In the genomic region with DNA sequence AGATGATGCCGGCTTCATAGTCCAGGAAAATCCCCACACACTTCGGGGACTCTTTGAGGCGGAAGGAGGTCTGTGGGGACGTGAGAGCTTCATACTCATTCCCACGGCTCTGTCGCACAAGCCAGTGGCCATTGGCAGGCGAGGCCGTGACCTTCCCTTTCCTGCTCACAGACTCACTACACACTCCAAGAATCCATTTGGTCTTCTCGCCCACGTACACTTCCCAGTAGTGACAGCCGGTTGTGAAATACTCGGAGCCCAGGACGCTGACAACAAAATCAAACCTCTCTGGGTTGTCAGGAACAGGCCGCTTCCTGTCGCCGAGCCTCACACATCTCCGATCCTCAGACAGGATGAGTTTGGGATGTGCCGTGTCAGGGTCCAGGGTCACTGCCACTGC, we compare ENCODE assay signal across 14 mouse cellular contexts. TPM values are rescaled to one million over a fixed set of nuclear protein-coding genes. Genes with fewer than 3 reads are reported as not detected.
A peak's percentile ranks its signal among the peaks of the same experiment; 100 is the strongest.
DNase-seq lines count a peak whose midpoint lies in the region; ATAC-seq and TF ChIP-seq lines count a peak whose summit lies in the region.
"Had no signal": no experiment of that assay in that cellular context is flagged by ENCODE, and none has a peak within 500 bp of the region (broad histone marks: within the 10 kb centered on the region; RNA-seq: fewer than 3 reads in every experiment).

No protein-coding gene starts in this region.

- TF ChIP-seq POLR2A in spleen, adult 2 months (IDR thresholded peaks at IDR 0.05; ENCODE audit: low read depth, low read length), result no peak

- 0 out of 2 replicates have a peak overlapping the region, but pooled peaks have one; percentile 13 for H3K9ac ChIP-seq in intestine, embryonic 16.5 days (ENCODE audit: low read depth, low read length)
- no peak overlapping the region for H3K9ac ChIP-seq in intestine, embryonic 15.5 days
- H3K9ac ChIP-seq: forebrain, embryonic 12.5 days; limb, embryonic 13.5 days had no signal

- no peaks in the 10 kb centered on the region for H3K36me3 ChIP-seq in intestine, embryonic 16.5 days (ENCODE audit: control insufficient read depth, insufficient read depth, low read length)
- H3K36me3 ChIP-seq in intestine, embryonic 15.5 days, result no peaks in the 10 kb centered on the region
- no peaks in the 10 kb centered on the region for H3K36me3 ChIP-seq in spleen, adult 2 months (ENCODE audit: control insufficient read depth, insufficient read depth, low read length)
- H3K36me3 ChIP-seq: forebrain, embryonic 12.5 days; limb, embryonic 13.5 days had no signal

- WGBS in intestine, embryonic 16.5 days, result 63% methylated on average over 18 of the region's 18 CpGs
- 63% methylated on average over 18 of the region's 18 CpGs for WGBS in intestine, embryonic 15.5 days
- WGBS in spleen, adult 2 months, result 88% methylated on average over 18 of the region's 18 CpGs

- no peak for ATAC-seq in intestine, embryonic 16.5 days
- ATAC-seq in intestine, embryonic 15.5 days, result no peak

- H3K4me1 ChIP-seq in intestine, embryonic 16.5 days (ENCODE audit: control insufficient read depth, insufficient read depth, low read length), result no peaks in the 10 kb centered on the region; the same call in 1 of the 2 replicates
- H3K4me1 ChIP-seq in intestine, embryonic 15.5 days (replicated peaks), result no peaks in the 10 kb centered on the region
- H3K4me1 ChIP-seq in spleen, adult 2 months (ENCODE audit: control insufficient read depth, insufficient read depth, insufficient read length), result peaks cover 18% of the 10 kb centered on the region

- H3K4me2 ChIP-seq in intestine, embryonic 16.5 days (ENCODE audit: low read depth, low read length), result no peak overlapping the region
- H3K4me2 ChIP-seq in intestine, embryonic 15.5 days (replicated peaks), result no peak overlapping the region
- H3K4me2 ChIP-seq: forebrain, embryonic 12.5 days; limb, embryonic 13.5 days had no signal

- H3K9me3 ChIP-seq in intestine, embryonic 16.5 days (ENCODE audit: control insufficient read depth, low read length), result no peaks in the 10 kb centered on the region
- no peaks in the 10 kb centered on the region for H3K9me3 ChIP-seq in intestine, embryonic 15.5 days
- H3K9me3 ChIP-seq: forebrain, embryonic 12.5 days; limb, embryonic 13.5 days had no signal

- no peak for DNase-seq in spleen, adult 2 months (ENCODE audit: low read depth in 1 of 2, low spot score in 2 of 2)
- DNase-seq in spleen, postnatal 4 days (ENCODE audit: low spot score in 2 of 2), result no peak
- DNase-seq in heart, postnatal 36 days, result peak; percentile 20 to 40
- DNase-seq in right cerebral cortex, postnatal 25 days, result no peak
- DNase-seq in embryo, embryonic 10 days (ENCODE audit: low spot score), result no peak
- DNase-seq: cerebellum, postnatal 25 days; thymus, postnatal 14 days had no signal

- peak overlapping the region; percentile 21; the same call in 1 of the 2 replicates for H3K27ac ChIP-seq in intestine, embryonic 16.5 days (ENCODE audit: low read length)
- no peak overlapping the region for H3K27ac ChIP-seq in intestine, embryonic 15.5 days
- peak overlapping the region; percentile 24; the same call in 1 of the 2 replicates for H3K27ac ChIP-seq in spleen, adult 2 months (ENCODE audit: insufficient read depth, low read length)
- H3K27ac ChIP-seq: forebrain, embryonic 12.5 days; limb, embryonic 13.5 days; macrophage had no signal

- no peak for TF ChIP-seq CTCF in spleen, adult 2 months (IDR thresholded peaks at IDR 0.05; ENCODE audit: extremely low read depth, insufficient read depth, insufficient read length, insufficient replicate concordance)

- 0 out of 2 replicates have a peak, but pooled peaks cover 2% of the 10 kb centered on the region for H3K27me3 ChIP-seq in intestine, embryonic 16.5 days (replicated peaks; ENCODE audit: control insufficient read depth, insufficient read depth, low read length)
- H3K27me3 ChIP-seq in intestine, embryonic 15.5 days (replicated peaks), result no peaks in the 10 kb centered on the region
- H3K27me3 ChIP-seq in spleen, adult 2 months (ENCODE audit: control insufficient read depth, insufficient read depth, low read length), result no peaks in the 10 kb centered on the region
- H3K27me3 ChIP-seq: limb, embryonic 13.5 days had no signal

- intact Hi-C loops in heart, postnatal 36 days (cut with DNase I), result loop anchor here (2.0 to 10.0 kb wide), 3 partner anchors 54 to 556 kb away; partner anchors contain the start of genes AU022252, Foxj3, Frg2f1 and Hivep3

- no peak overlapping the region for H3K4me3 ChIP-seq in intestine, embryonic 16.5 days (ENCODE audit: low read length)
- no peak overlapping the region for H3K4me3 ChIP-seq in intestine, embryonic 15.5 days (replicated peaks)
- no peak overlapping the region for H3K4me3 ChIP-seq in spleen, adult 2 months (ENCODE audit: extremely low read depth, insufficient read depth, insufficient read length)
- H3K4me3 ChIP-seq: forebrain, embryonic 12.5 days; limb, embryonic 13.5 days had no signal

RNA-seq across cellular contexts. Expression of gene Zfp691, which starts 4.3 kb away (rescaled TPM):
- 4.3 and 5.0 TPM in 2 replicates for polyA plus RNA-seq in intestine, embryonic 16.5 days (2015; fragmentation: Nextera tagmentation; extraction: Ambion mirVana)
- 5.2 and 6.6 TPM in 2 replicates for polyA plus RNA-seq in intestine, embryonic 15.5 days (2015; fragmentation: Nextera tagmentation; extraction: Ambion mirVana)
- polyA plus RNA-seq in spleen, adult 2 months (2012; rRNA removed), result 10.2 and 10.4 TPM in 2 replicates
- 10 to 100 TPM; 20.0 to 21.5 TPM for total RNA-seq in heart, postnatal 36 days (2021)

RNA-seq across cellular contexts. Expression of gene Ermap, which starts 11.5 kb away (rescaled TPM):
- 2.4 and 4.7 TPM in 2 replicates for polyA plus RNA-seq in intestine, embryonic 16.5 days (2015; fragmentation: Nextera tagmentation; extraction: Ambion mirVana)
- 5.4 and 5.6 TPM in 2 replicates for polyA plus RNA-seq in intestine, embryonic 15.5 days (2015; fragmentation: Nextera tagmentation; extraction: Ambion mirVana)
- 52.3 and 53.8 TPM in 2 replicates for polyA plus RNA-seq in spleen, adult 2 months (2012; rRNA removed)
- under 1 TPM in 1 of 2 experiments, not detected in 1; 0.11 TPM for total RNA-seq in heart, postnatal 36 days (2021)
- total RNA-seq: gastrocnemius, adult 18-20 months had no signal
- polyA plus RNA-seq: macrophage had no signal

RNA-seq across cellular contexts. Expression of gene Svbp, which starts 16.8 kb away (rescaled TPM):
- polyA plus RNA-seq in intestine, embryonic 16.5 days (2015; fragmentation: Nextera tagmentation; extraction: Ambion mirVana), result 92.4 and 100 TPM in 2 replicates
- polyA plus RNA-seq in intestine, embryonic 15.5 days (2015; fragmentation: Nextera tagmentation; extraction: Ambion mirVana), result 109 and 116 TPM in 2 replicates
- polyA plus RNA-seq in spleen, adult 2 months (2012; rRNA removed), result 23.0 and 24.8 TPM in 2 replicates
- total RNA-seq in heart, postnatal 36 days (2021), result 10 to 100 TPM; 19.0 to 19.6 TPM

RNA-seq across cellular contexts. Expression of gene Tmem269, which starts 39.7 kb away (rescaled TPM):
- polyA plus RNA-seq in intestine, embryonic 16.5 days (2015; fragmentation: Nextera tagmentation; extraction: Ambion mirVana), result not detected in 2 replicates
- not detected in 2 replicates for polyA plus RNA-seq in intestine, embryonic 15.5 days (2015; fragmentation: Nextera tagmentation; extraction: Ambion mirVana)
- 0.06 and 0.07 TPM in 2 replicates for polyA plus RNA-seq in spleen, adult 2 months (2012; rRNA removed)
- total RNA-seq in heart, postnatal 36 days (2021), result not detected
- total RNA-seq: gastrocnemius, adult 18-20 months had no signal
- polyA plus RNA-seq: forebrain, embryonic 12.5 days; intestine, embryonic 14.5 days; macrophage had no signal

RNA-seq across cellular contexts. Expression of gene AU022252, which starts 54.2 kb away (rescaled TPM):
- 26.3 and 27.3 TPM in 2 replicates for polyA plus RNA-seq in intestine, embryonic 16.5 days (2015; fragmentation: Nextera tagmentation; extraction: Ambion mirVana)
- polyA plus RNA-seq in intestine, embryonic 15.5 days (2015; fragmentation: Nextera tagmentation; extraction: Ambion mirVana), result 28.1 and 30.9 TPM in 2 replicates
- polyA plus RNA-seq in spleen, adult 2 months (2012; rRNA removed), result 2.3 and 2.7 TPM in 2 replicates
- 10 to 100 TPM; 22.2 to 24.5 TPM for total RNA-seq in heart, postnatal 36 days (2021)

Comparison
In these comparisons a context has a peak if more than half of its experiments do, and no peak if none do; other contexts are left out.
1. DNase-seq: peak in heart, postnatal 36 days (2 of 2); none in spleen, adult 2 months (0 of 2), spleen, postnatal 4 days (0 of 2), right cerebral cortex, postnatal 25 days (single experiment) and embryo, embryonic 10 days (single experiment).